Mouse (Mus musculus) hindbrain, embryonic 16.5 days (tissue): ENCODE data around the gene Serpina3a. TPM values are rescaled to one million over a fixed set of nuclear protein-coding genes. Genes with fewer than 3 reads are reported as not detected.

ENCODE experiments used
- ATAC-seq: fragments of 200-750 bp; cut with Nextera tagmentation; 2 replicates; pipeline ENCODE4 v1.8.0; 2017; ENCODE audit warnings: moderate TSS enrichment, moderate library complexity
- H3K27ac ChIP-seq: fragments of 300-500 bp; sonication (generic); 2 replicates; pipeline ENCODE4 v1.5.1; 2014; ENCODE audit warnings: low read depth, mild to moderate bottlenecking, control low read depth, low read length, moderate library complexity
- H3K27me3 ChIP-seq: fragments of 300-500 bp; sonication (generic); replicated peaks from 2 replicates; pipeline ENCODE4 v1.6.1; 2014; ENCODE audit warnings: low read length; ENCODE audit not compliant: control insufficient read depth, insufficient read depth
- H3K36me3 ChIP-seq: fragments of 300-500 bp; sonication (generic); 2 replicates; pipeline ENCODE4 v1.6.1; 2014; ENCODE audit warnings: mild to moderate bottlenecking, low read length, moderate library complexity, mixed read lengths; ENCODE audit not compliant: control insufficient read depth, insufficient read depth
- H3K4me1 ChIP-seq: fragments of 300-500 bp; sonication (generic); 2 replicates; pipeline ENCODE4 v1.6.1; 2014; ENCODE audit warnings: low read depth, low read length; ENCODE audit not compliant: control insufficient read depth, insufficient read depth
- H3K4me2 ChIP-seq: fragments of 300-500 bp; sonication (generic); 2 replicates; pipeline ENCODE4 v1.6.1; 2014; ENCODE audit warnings: mild to moderate bottlenecking, low read length, control low read depth, moderate library complexity
- H3K4me3 ChIP-seq: fragments of 300-500 bp; sonication (generic); 2 replicates; pipeline ENCODE4 v1.5.1; 2014; ENCODE audit warnings: mild to moderate bottlenecking, low read length, control low read depth, moderate library complexity
- H3K9ac ChIP-seq: fragments of 300-500 bp; sonication (generic); 2 replicates; pipeline ENCODE4 v1.6.1; 2014; ENCODE audit warnings: low read depth, mild to moderate bottlenecking, control low read depth, low read length, moderate library complexity
- H3K9me3 ChIP-seq: fragments of 300-500 bp; sonication (generic); 2 replicates; pipeline ENCODE4 v1.6.1; 2014; ENCODE audit warnings: mild to moderate bottlenecking, low read length, moderate library complexity; ENCODE audit not compliant: control insufficient read depth
- WGBS: fragments of 180-500 bp; shearing (Covaris S2); extraction: QIAGEN DNeasy Blood & Tissue Kit; methylation state at CpG from one replicate; pipeline ENCODE4 v1.1.7; 2014; 5-methylcytosine and 5-hydroxymethylcytosine counted together
- polyA plus RNA-seq: library from polyadenylated mRNA; unstranded; fragments of >200 nt; fragmentation: Nextera tagmentation; extraction: Ambion mirVana; gene quantifications from 2 replicates; pipeline ENCODE4 v1.2.1, GENCODE M21; 2015

The Serpina3a gene
- polyA plus RNA-seq, 1 experiment from 2014 or later = not detected

- no peak within 1 kb of the TSS for H3K4me3 ChIP-seq
- no peak within 1 kb of the TSS for H3K27ac ChIP-seq
- no peaks in the 10 kb centered on the region for H3K9me3 ChIP-seq
- H3K4me1 ChIP-seq = no peaks in the 10 kb centered on the region
- H3K4me2 ChIP-seq = no peak within 1 kb of the TSS
- ATAC-seq = no peak
- no peak within 1 kb of the TSS for H3K9ac ChIP-seq
- WGBS = 90% methylated on average over 6 of the region's 6 CpGs
- no peaks in the 10 kb centered on the region for H3K27me3 ChIP-seq
- no peaks in the 10 kb centered on the region for H3K36me3 ChIP-seq
Observed at GRCm38 (mm10) chr12:104100768-104101167, 11.8 kb upstream of the Serpina3a start, which contains the start of gene Serpina5. TSS of gene Serpina5 (plus strand) at chr12:104101113.

- no peak for ATAC-seq
- Histone ChIP-seq H3K27ac (no peak overlapping the region), H3K9me3 (no peaks in the 10 kb centered on the region), H3K27me3 (no peaks in the 10 kb centered on the region), H3K9ac (no peak overlapping the region), H3K4me1 (no peaks in the 10 kb centered on the region), H3K4me2 (no peak overlapping the region), H3K4me3 (no peak overlapping the region), H3K36me3 (no peaks in the 10 kb centered on the region)
Observed at GRCm38 (mm10) chr12:104105847-104106246, 6.7 kb upstream of the Serpina3a start.

- no peaks in the 10 kb centered on the region for H3K4me1 ChIP-seq
- H3K4me3 ChIP-seq = no peak overlapping the region
- no peaks in the 10 kb centered on the region for H3K27me3 ChIP-seq
- H3K36me3 ChIP-seq = no peaks in the 10 kb centered on the region
- ATAC-seq = no peak
- H3K9me3 ChIP-seq = no peaks in the 10 kb centered on the region
- no peak overlapping the region for H3K27ac ChIP-seq
- no peak overlapping the region for H3K4me2 ChIP-seq
- no peak overlapping the region for H3K9ac ChIP-seq
Observed at GRCm38 (mm10) chr12:104106919-104107318, 5.6 kb upstream of the Serpina3a start.

- Histone ChIP-seq H3K27me3 (no peaks in the 10 kb centered on the region), H3K27ac (no peak overlapping the region), H3K36me3 (no peaks in the 10 kb centered on the region), H3K9ac (no peak overlapping the region), H3K4me1 (no peaks in the 10 kb centered on the region), H3K9me3 (no peaks in the 10 kb centered on the region), H3K4me3 (no peak overlapping the region), H3K4me2 (no peak overlapping the region)
- WGBS = 93% methylated on average over 2 of the region's 2 CpGs
- no peak for ATAC-seq
Observed at GRCm38 (mm10) chr12:104108507-104108906, 4.0 kb upstream of the Serpina3a start.

- no peak overlapping the region for H3K27ac ChIP-seq
- no peak overlapping the region for H3K4me3 ChIP-seq
- no peaks in the 10 kb centered on the region for H3K9me3 ChIP-seq
- WGBS = 63% methylated on average over 3 of the region's 3 CpGs
- no peaks in the 10 kb centered on the region for H3K4me1 ChIP-seq
- no peak for ATAC-seq
- H3K36me3 ChIP-seq = no peaks in the 10 kb centered on the region
- no peak overlapping the region for H3K9ac ChIP-seq
- H3K27me3 ChIP-seq = no peaks in the 10 kb centered on the region
- H3K4me2 ChIP-seq = no peak overlapping the region
Observed at GRCm38 (mm10) chr12:104114921-104115579, 2.5 kb downstream of the Serpina3a start.

- Histone ChIP-seq H3K4me3 (no peak overlapping the region), H3K9ac (no peak overlapping the region), H3K27ac (no peak overlapping the region), H3K9me3 (no peaks in the 10 kb centered on the region), H3K4me2 (no peak overlapping the region), H3K36me3 (no peaks in the 10 kb centered on the region), H3K4me1 (no peaks in the 10 kb centered on the region), H3K27me3 (no peaks in the 10 kb centered on the region)
- ATAC-seq = no peak
- 68% methylated on average over 1 of the region's 1 CpGs for WGBS
Observed at GRCm38 (mm10) chr12:104123097-104123496, 10.6 kb downstream of the Serpina3a start.

- ATAC-seq = no peak
- H3K9ac ChIP-seq = no peak overlapping the region
- H3K27me3 ChIP-seq = no peaks in the 10 kb centered on the region
- no peak overlapping the region for H3K4me3 ChIP-seq
- no peaks in the 10 kb centered on the region for H3K36me3 ChIP-seq
- WGBS = 87% methylated on average over 2 of the region's 2 CpGs
- no peaks in the 10 kb centered on the region for H3K9me3 ChIP-seq
- no peak overlapping the region for H3K27ac ChIP-seq
- H3K4me1 ChIP-seq = no peaks in the 10 kb centered on the region
- H3K4me2 ChIP-seq = no peak overlapping the region
Observed at GRCm38 (mm10) chr12:104123996-104124395, 11.5 kb downstream of the Serpina3a start.

DNA sequence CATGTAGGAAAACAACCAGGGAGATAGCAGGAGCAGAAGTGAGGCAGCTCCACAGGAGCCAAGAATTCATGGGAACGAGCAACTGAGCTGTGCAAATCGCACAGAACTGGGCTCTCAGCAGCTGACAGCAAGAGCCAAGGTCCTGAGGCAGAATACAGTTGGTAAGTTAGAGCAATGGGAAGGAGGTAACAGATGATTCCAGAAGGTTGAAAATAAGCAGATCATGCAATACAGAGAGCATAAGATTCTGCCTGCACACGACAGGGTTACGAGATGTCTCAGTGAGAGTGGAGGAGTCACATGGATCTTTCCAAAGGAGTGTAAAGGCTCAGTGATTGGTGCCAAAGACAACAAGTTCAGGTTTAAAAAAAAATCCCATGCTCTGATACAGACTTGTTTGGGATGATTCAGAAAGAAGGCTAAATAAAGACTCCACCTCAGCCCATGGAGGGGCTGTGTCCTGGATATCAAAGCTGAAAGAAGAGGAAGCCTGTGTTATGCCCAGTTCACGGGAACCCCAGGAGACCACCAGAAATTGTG lies 12.6 kb downstream of the Serpina3a start:
- no peak overlapping the region for H3K4me2 ChIP-seq
- no peak overlapping the region for H3K27ac ChIP-seq
- no peak for ATAC-seq
- no peaks in the 10 kb centered on the region for H3K4me1 ChIP-seq
- no peak overlapping the region for H3K4me3 ChIP-seq
- no peaks in the 10 kb centered on the region for H3K36me3 ChIP-seq
- no peaks in the 10 kb centered on the region for H3K27me3 ChIP-seq
- H3K9ac ChIP-seq = no peak overlapping the region
- 90% methylated on average over 5 of the region's 5 CpGs for WGBS
- no peaks in the 10 kb centered on the region for H3K9me3 ChIP-seq

GRCm38 (mm10) chr12:104127696-104128095 lies 15.2 kb downstream of the Serpina3a start, which contains the start of gene Serpina3b:
TSS of gene Serpina3b (plus strand) at chr12:104127996.
- 87% methylated on average over 5 of the region's 5 CpGs for WGBS

More at GRCm38 (mm10) chr12:104127696-104128095, 15.2 kb downstream of the Serpina3a start, which contains the start of gene Serpina3b:
- Histone ChIP-seq H3K27ac (no peak within 1 kb of the TSS), H3K4me3 (no peak within 1 kb of the TSS), H3K36me3 (no peaks in the 10 kb centered on the region), H3K9me3 (no peaks in the 10 kb centered on the region), H3K27me3 (no peaks in the 10 kb centered on the region), H3K4me2 (no peak within 1 kb of the TSS), H3K4me1 (no peaks in the 10 kb centered on the region), H3K9ac (no peak within 1 kb of the TSS)
- ATAC-seq = no peak
